Mouse (Mus musculus): Measurements from ENCODE around the gene Brwd1.
"Not testable (repeated sequence)": the region's sequence is repeated elsewhere in the genome, so short reads cannot be mapped to it uniquely, and the experiment has no call there.

Gene Brwd1

GRCm38 (mm10) chr16:95970841-95971240, 111.5 kb downstream of the Brwd1 start:
- no peak for DNase-seq

- no peak for DNase-seq
Measured at GRCm38 (mm10) chr16:95967455-95967854, 114.9 kb downstream of the Brwd1 start.

- DNase-seq, result peak; percentile 23 to 60
Measured at GRCm38 (mm10) chr16:95964427-95965023, 117.8 kb downstream of the Brwd1 start.

GRCm38 (mm10) chr16:95961484-95961883, 120.8 kb downstream of the Brwd1 start:
- DNase-seq, result not testable (repeated sequence)

- not testable (repeated sequence) for DNase-seq
Measured at GRCm38 (mm10) chr16:95960689-95961088, 121.6 kb downstream of the Brwd1 start.

GRCm38 (mm10) chr16:95958080-95958479, 124.2 kb downstream of the Brwd1 start:
- no peak for DNase-seq

- DNase-seq, result no peak
Measured at GRCm38 (mm10) chr16:95956618-95957017, 125.7 kb downstream of the Brwd1 start.

- no peak for DNase-seq
Measured at GRCm38 (mm10) chr16:95955716-95956346, 126.5 kb downstream of the Brwd1 start.

GRCm38 (mm10) chr16:95954341-95954740, 128.0 kb downstream of the Brwd1 start:
- DNase-seq, result no peak

- DNase-seq, result no peak
Measured at GRCm38 (mm10) chr16:95953159-95953650, 129.1 kb downstream of the Brwd1 start.

- DNase-seq, result no peak
Measured at GRCm38 (mm10) chr16:95951471-95951870, 130.9 kb downstream of the Brwd1 start.

- peak; percentile 68 to 82 for DNase-seq
Measured at GRCm38 (mm10) chr16:95945389-95946311, 136.7 kb downstream of the Brwd1 start.

- DNase-seq, result no peak
Measured at GRCm38 (mm10) chr16:95943186-95943585, 139.1 kb downstream of the Brwd1 start.

Measured in cerebellum, postnatal 36 days (tissue).